In genomic region chr10:87501659-87502042, GRCm38 (mm10) we compare ENCODE assay signal across 16 mouse cellular contexts. TPM values are rescaled to one million over a fixed set of nuclear protein-coding genes. Genes with fewer than 3 reads are reported as not detected.
DNase-seq lines count a peak whose midpoint lies in the region; ATAC-seq and TF ChIP-seq lines count a peak whose summit lies in the region.
"Had no signal": no experiment of that assay in that cellular context is flagged by ENCODE, and none has a peak within 500 bp of the region (broad histone marks: within the 10 kb centered on the region; RNA-seq: fewer than 3 reads in every experiment).

No protein-coding gene starts in this region.

- peak overlapping the region; percentile 54 for H3K4me2 ChIP-seq in forebrain, embryonic 11.5 days (ENCODE audit: low read depth, low read length, severe bottlenecking)
- peak overlapping the region; percentile 51 for H3K4me2 ChIP-seq in hindbrain, embryonic 15.5 days
- H3K4me2 ChIP-seq: heart, embryonic 12.5 days; liver, embryonic 13.5 days had no signal

- ATAC-seq in forebrain, embryonic 11.5 days (replicated peaks; ENCODE audit: low FRiP score), result peak; percentile 63
- peak; percentile 36; the same call in 1 of the 2 replicates for ATAC-seq in hindbrain, embryonic 15.5 days (ENCODE audit: low FRiP score, low read depth)
- ATAC-seq: inflammation-experienced regulatory T-cells, adult 6 months; Patski had no signal

- no peak for TF ChIP-seq CTCF in kidney, adult 2 months (conservative IDR thresholded peaks at IDR 0.05; ENCODE audit: insufficient read depth, insufficient read length, low read depth, low read length)

- peaks cover 27% of the 10 kb centered on the region for H3K4me1 ChIP-seq in forebrain, embryonic 11.5 days (replicated peaks; ENCODE audit: control insufficient read depth, insufficient read depth, low read length)
- peaks cover 15% of the 10 kb centered on the region for H3K4me1 ChIP-seq in hindbrain, embryonic 15.5 days (replicated peaks)
- H3K4me1 ChIP-seq in kidney, adult 2 months (ENCODE audit: control insufficient read depth, insufficient read depth, low read length), result no peaks in the 10 kb centered on the region; the same call in 1 of the 2 replicates
- H3K4me1 ChIP-seq: heart, embryonic 12.5 days; liver, embryonic 13.5 days had no signal

- H3K27ac ChIP-seq in forebrain, embryonic 11.5 days (ENCODE audit: low read depth, low read length), result peak overlapping the region; percentile 68
- no peak overlapping the region for H3K27ac ChIP-seq in hindbrain, embryonic 15.5 days (replicated peaks)
- H3K27ac ChIP-seq in kidney, adult 2 months (ENCODE audit: insufficient read depth, low read depth, low read length), result no peak overlapping the region
- H3K27ac ChIP-seq: left cerebral cortex, adult 2 months; liver, embryonic 13.5 days had no signal

- peak overlapping the region; percentile 39 for H3K9ac ChIP-seq in forebrain, embryonic 11.5 days (ENCODE audit: low read length)
- no peak overlapping the region for H3K9ac ChIP-seq in hindbrain, embryonic 15.5 days
- H3K9ac ChIP-seq: heart, embryonic 12.5 days; liver, embryonic 13.5 days had no signal

- peak overlapping the region; percentile 21 for H3K4me3 ChIP-seq in forebrain, embryonic 11.5 days (ENCODE audit: low read depth, low read length)
- no peak overlapping the region for H3K4me3 ChIP-seq in hindbrain, embryonic 15.5 days
- no peak overlapping the region for H3K4me3 ChIP-seq in kidney, adult 2 months (ENCODE audit: insufficient read depth, low read depth, low read length)
- H3K4me3 ChIP-seq: heart, embryonic 12.5 days; left cerebral cortex, adult 2 months; liver, embryonic 13.5 days had no signal

- 3% methylated on average over 7 of the region's 7 CpGs for WGBS in forebrain, embryonic 11.5 days
- WGBS in hindbrain, embryonic 15.5 days, result 1% methylated on average over 7 of the region's 7 CpGs
- WGBS in kidney, adult 2 months, result 11% methylated on average over 7 of the region's 7 CpGs

- H3K36me3 ChIP-seq in forebrain, embryonic 11.5 days (ENCODE audit: control insufficient read depth, insufficient read depth, low read length), result no peaks in the 10 kb centered on the region
- H3K36me3 ChIP-seq in hindbrain, embryonic 15.5 days, result no peaks in the 10 kb centered on the region
- no peaks in the 10 kb centered on the region for H3K36me3 ChIP-seq in kidney, adult 2 months (ENCODE audit: control insufficient read depth, insufficient read depth, low read length)
- H3K36me3 ChIP-seq: heart, embryonic 12.5 days; liver, embryonic 13.5 days had no signal

- peaks cover 27% of the 10 kb centered on the region for H3K27me3 ChIP-seq in forebrain, embryonic 11.5 days (ENCODE audit: control insufficient read depth, insufficient read depth, low read length)
- H3K27me3 ChIP-seq in hindbrain, embryonic 15.5 days, result peaks cover 17% of the 10 kb centered on the region; the same call in 1 of the 2 replicates
- H3K27me3 ChIP-seq in kidney, adult 2 months (replicated peaks; ENCODE audit: control insufficient read depth, insufficient read depth, low read length), result no peaks in the 10 kb centered on the region

- H3K9me3 ChIP-seq in forebrain, embryonic 11.5 days (ENCODE audit: control insufficient read depth, low read length), result peaks cover 3% of the 10 kb centered on the region; the same call in 1 of the 2 replicates
- H3K9me3 ChIP-seq in hindbrain, embryonic 15.5 days, result 0 out of 2 replicates have a peak, but pooled peaks cover 3% of the 10 kb centered on the region
- H3K9me3 ChIP-seq: heart, embryonic 12.5 days; liver, embryonic 13.5 days had no signal

- TF ChIP-seq POLR2A in kidney, adult 2 months (IDR thresholded peaks at IDR 0.05; ENCODE audit: low read depth, low read length), result no peak

- DNase-seq in embryo, embryonic 10.5 days (ENCODE audit: low spot score), result peak; percentile 59
- DNase-seq in forebrain, embryonic 11.5 days (ENCODE audit: low spot score), result peak; percentile 64
- peak; percentile 38 for DNase-seq in neural tube, embryonic 10.5 days (ENCODE audit: extremely low spot score, low spot score)
- no peak for DNase-seq in cerebellum, adult 11-12 months
- no peak for DNase-seq in ovary, postnatal 36 days (ENCODE audit: low spot score)
- no peak for DNase-seq in gastrocnemius, adult 18-20 months (ENCODE audit: low spot score)
- DNase-seq in kidney, adult 2 months, result no peak
- DNase-seq: adrenal gland, adult 2 months; liver, embryonic 13.5 days had no signal

RNA-seq across cellular contexts. Expression of gene Ascl1, which starts 8.2 kb away (rescaled TPM):
- polyA plus RNA-seq in forebrain, embryonic 11.5 days (2014; fragmentation: Nextera tagmentation; extraction: Ambion mirVana), result 60.6 and 69.9 TPM in 2 replicates
- polyA plus RNA-seq in hindbrain, embryonic 15.5 days (2015; fragmentation: Nextera tagmentation; extraction: Ambion mirVana), result 11.1 and 14.2 TPM in 2 replicates
- not detected for total RNA-seq in gastrocnemius, adult 18-20 months (2021)
- polyA plus RNA-seq in kidney, adult 2 months (2012; rRNA removed), result 0.14 and 0.15 TPM in 2 replicates
- total RNA-seq: gastrocnemius, adult 8-10 months had no signal
- polyA plus RNA-seq: inflammation-experienced regulatory T-cells, adult 6 months; liver, embryonic 13.5 days; Patski had no signal

RNA-seq across cellular contexts. Expression of gene Pah, which starts 19.9 kb away (rescaled TPM):
- not detected in 2 replicates for polyA plus RNA-seq in forebrain, embryonic 11.5 days (2014; fragmentation: Nextera tagmentation; extraction: Ambion mirVana)
- polyA plus RNA-seq in hindbrain, embryonic 15.5 days (2015; fragmentation: Nextera tagmentation; extraction: Ambion mirVana), result not detected in 2 replicates
- total RNA-seq in gastrocnemius, adult 18-20 months (2021), result under 1 TPM; 0.12 to 0.14 TPM
- polyA plus RNA-seq in kidney, adult 2 months (2012; rRNA removed), result 737 and 835 TPM in 2 replicates
- polyA plus RNA-seq: heart, embryonic 12.5 days; inflammation-experienced regulatory T-cells, adult 6 months; large intestine, adult 2 months; Patski had no signal

Comparison
In these comparisons a context has a peak if more than half of its experiments do, and no peak if none do; other contexts are left out.
1. DNase-seq: peak in embryo, embryonic 10.5 days (single experiment), forebrain, embryonic 11.5 days (single experiment) and neural tube, embryonic 10.5 days (single experiment); none in cerebellum, adult 11-12 months (single experiment), ovary, postnatal 36 days (single experiment), gastrocnemius, adult 18-20 months (single experiment) and kidney, adult 2 months (single experiment).
2. RNA of gene Ascl1, which starts 8.2 kb away (polyA plus RNA-seq): 60.6 to 69.9 TPM in forebrain, embryonic 11.5 days and 11.1 to 14.2 TPM in hindbrain, embryonic 15.5 days; 0.14 to 0.15 TPM in kidney, adult 2 months; every median in the first group is over 10 times any median in the second.
3. RNA of gene Pah, which starts 19.9 kb away (polyA plus RNA-seq): 737 to 835 TPM in kidney, adult 2 months; not detected in hindbrain, embryonic 15.5 days and not detected in forebrain, embryonic 11.5 days; every median in the first group is over 100 times any median in the second.